Mouse (Mus musculus) gastrocnemius, postnatal 25 days (tissue): Measurements from ENCODE around the gene Tspan33. TPM values are rescaled to one million over a fixed set of nuclear protein-coding genes. Genes with fewer than 3 reads are reported as not detected.

Source experiments
- DNase-seq: peaks from one replicate; pipeline ENCODE4 v3.0.0; 2022
- total RNA-seq, 2 experiments: library from RNA; stranded (reverse); gene quantifications; 1 replicate in 1 of 2; 2 replicates in 1 of 2; pipeline ENCODE4 v1.2.3; 2021

Gene Tspan33
- total RNA-seq, 2 experiments from 2014 or later = 2.8 to 3.1 TPM

GRCm38 (mm10) chr6:29697548-29697947 lies 3.5 kb downstream of the Tspan33 start:
- no peak for DNase-seq

- no peak for DNase-seq
Observed at GRCm38 (mm10) chr6:29699085-29699745, 5.2 kb downstream of the Tspan33 start.

- no peak for DNase-seq
Observed at GRCm38 (mm10) chr6:29701051-29701450, 7.0 kb downstream of the Tspan33 start.

- DNase-seq = no peak
Observed at GRCm38 (mm10) chr6:29702126-29702525, 8.1 kb downstream of the Tspan33 start.

GRCm38 (mm10) chr6:29704143-29704542 lies 10.1 kb downstream of the Tspan33 start:
- DNase-seq = no peak

GRCm38 (mm10) chr6:29707902-29708301 lies 13.9 kb downstream of the Tspan33 start:
- DNase-seq = no peak

- no peak for DNase-seq
Observed at GRCm38 (mm10) chr6:29711318-29711717, 17.3 kb downstream of the Tspan33 start.

GRCm38 (mm10) chr6:29712011-29712584 lies 18.1 kb downstream of the Tspan33 start:
- DNase-seq = no peak

- no peak for DNase-seq
Observed at GRCm38 (mm10) chr6:29716624-29717365, 22.8 kb downstream of the Tspan33 start.

GRCm38 (mm10) chr6:29717541-29717940 lies 23.5 kb downstream of the Tspan33 start:
- no peak for DNase-seq

GRCm38 (mm10) chr6:29717952-29718521 lies 24.0 kb downstream of the Tspan33 start:
- DNase-seq = peak; percentile 24

GRCm38 (mm10) chr6:29718894-29719329 lies 24.9 kb downstream of the Tspan33 start:
- DNase-seq = peak; percentile 44

- no peak for DNase-seq
Observed at GRCm38 (mm10) chr6:29721890-29722289, 27.9 kb downstream of the Tspan33 start.

- DNase-seq = no peak
Observed at GRCm38 (mm10) chr6:29726576-29727200, 32.7 kb downstream of the Tspan33 start.

- no peak for DNase-seq
Observed at GRCm38 (mm10) chr6:29728035-29728434, 34.0 kb downstream of the Tspan33 start.

- no peak for DNase-seq
Observed at GRCm38 (mm10) chr6:29729491-29729890, 35.5 kb downstream of the Tspan33 start.

GRCm38 (mm10) chr6:29735336-29735688 lies 41.3 kb downstream of the Tspan33 start, which contains the start of gene Smo:
Gene Smo, plus strand, starts transcription at chr6:29735503.
- peak; percentile 76 for DNase-seq

GRCm38 (mm10) chr6:29735689-29736451 lies 41.8 kb downstream of the Tspan33 start:
- peak; percentile 55 for DNase-seq

GRCm38 (mm10) chr6:29736610-29737458 lies 42.8 kb downstream of the Tspan33 start:
- DNase-seq = no peak

- no peak for DNase-seq
Observed at GRCm38 (mm10) chr6:29751466-29752152, 57.6 kb downstream of the Tspan33 start.
